Mouse (Mus musculus) C3H10T1/2 (cell line): ENCODE measurements around the gene Otoa. TPM values are rescaled to one million over a fixed set of nuclear protein-coding genes. Genes with fewer than 3 reads are reported as not detected.

Experiments
- polyA plus RNA-seq, 2 experiments: library from polyadenylated mRNA; unstranded; fragments of >200 nt; fragmentation: generic; extraction: Trizol; gene quantifications; one replicate each; pipeline ENCODE4 v1.2.1; 2012; ENCODE audit warnings: missing spikeins in 2 of 2

Otoa gene
- under 1 TPM in 1 of 2 experiments, not detected in 1; 0.02 TPM for polyA plus RNA-seq

DNA sequence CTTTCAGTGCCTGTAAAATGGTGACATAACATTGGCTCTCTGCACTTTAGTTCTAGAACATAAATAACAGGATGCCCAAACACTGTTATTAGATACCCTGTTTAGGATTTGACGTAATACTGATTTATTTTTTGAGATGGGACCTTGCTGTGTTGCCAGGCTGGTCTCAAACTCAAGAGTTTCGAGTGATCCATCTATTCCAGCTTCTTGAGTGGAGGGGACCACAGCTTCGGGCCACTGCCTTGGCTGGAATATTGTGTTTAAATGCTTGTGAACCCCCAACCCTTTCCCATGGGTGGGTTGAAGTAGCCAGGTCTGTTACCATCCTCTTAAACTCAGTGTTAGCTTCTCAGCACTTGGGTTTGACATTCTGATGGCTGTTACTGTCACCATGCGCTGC is at the start of gene Otoa:
Otoa (plus strand) TSS at position 301 of the 400 bp plus-strand sequence.

GRCm38 (mm10) chr7:121033856-121034652 is 47.4 kb upstream of the Otoa start, which contains the start of gene Mettl9:
TSS of gene Mettl9 (plus strand) at chr7:121034445.

DNA sequence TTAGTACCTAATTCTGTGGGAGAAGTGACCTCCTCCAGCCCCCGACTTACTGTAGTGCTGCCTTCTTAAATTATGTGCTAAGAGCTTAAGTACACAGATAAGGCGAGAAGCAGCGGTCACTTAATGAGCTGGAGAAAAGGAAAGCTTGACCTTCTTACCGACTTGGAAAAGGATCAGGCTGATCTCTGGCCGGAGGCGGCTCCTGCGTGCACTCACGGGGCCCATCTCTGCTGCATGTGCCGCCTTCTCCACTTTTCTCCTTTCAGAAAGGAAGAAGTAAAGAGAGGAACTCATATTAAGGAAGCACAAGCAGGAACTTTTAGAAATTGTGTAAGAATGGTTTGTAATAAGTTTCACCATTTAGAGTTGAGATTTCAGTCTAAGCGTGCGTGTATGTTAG is 7.2 kb upstream of the Otoa start, which contains the start of gene Igsf6:
Igsf6 (minus strand) TSS at position 292 of the 400 bp plus-strand sequence.

Other genes starting within 250 kb of the Otoa start
- gene Eef2k, start 238.8 kb upstream of the Otoa start, polyA plus RNA-seq: 10 to 100 TPM; 20.5 to 33.1 TPM
- 1 to 10 TPM; 4.2 to 6.6 TPM for gene Polr3e, start 163.9 kb upstream of the Otoa start, polyA plus RNA-seq
- 1 to 10 TPM; 2.0 to 4.6 TPM for gene Cdr2, start 99.3 kb upstream of the Otoa start, polyA plus RNA-seq
- gene Mfsd13b, start 99.1 kb upstream of the Otoa start, polyA plus RNA-seq: under 1 TPM; 0.04 to 0.14 TPM
- gene Mettl9, start 47.2 kb upstream of the Otoa start, polyA plus RNA-seq: 10 to 100 TPM in 1 of 2 experiments, 1 to 10 TPM in 1; 6.5 to 51.4 TPM
- under 1 TPM in 1 of 2 experiments, not detected in 1; 0.04 TPM for gene Igsf6, start 7.1 kb upstream of the Otoa start, polyA plus RNA-seq